Mouse (Mus musculus) fat pad, adult 2 months (tissue): ENCODE data around the gene Tacc3.

Experiments
- DNase-seq: peaks from one replicate; pipeline ENCODE4 v3.0.0-alpha.2; 2011; ENCODE audit warnings: low read depth, low spot score; ENCODE audit errors: extremely low read depth

Tacc3 gene

GRCm38 (mm10) chr5:33721541-33722265 lies 63.8 kb downstream of the Tacc3 start, which contains the start of gene Fgfr3:
TSS of gene Fgfr3 (plus strand) at chr5:33721674.
- no peak for DNase-seq

- DNase-seq, result no peak
Measured at GRCm38 (mm10) chr5:33722266-33723018, 64.5 kb downstream of the Tacc3 start.

GRCm38 (mm10) chr5:33723019-33723640 lies 65.2 kb downstream of the Tacc3 start:
- DNase-seq, result no peak

GRCm38 (mm10) chr5:33723641-33724465 lies 65.9 kb downstream of the Tacc3 start:
- no peak for DNase-seq

- no peak for DNase-seq
Measured at GRCm38 (mm10) chr5:33726081-33726647, 68.2 kb downstream of the Tacc3 start.

GRCm38 (mm10) chr5:33726891-33727290 lies 69.0 kb downstream of the Tacc3 start:
- DNase-seq, result no peak
